Mouse (Mus musculus): ENCODE measurements at regions not wholly inside any gene's neighbourhood (a gene's known extent, or its start where the extent isn't known, plus 50 kb on each side); places are given as distances from the start of the nearest gene placed in this dataset.

DNA sequence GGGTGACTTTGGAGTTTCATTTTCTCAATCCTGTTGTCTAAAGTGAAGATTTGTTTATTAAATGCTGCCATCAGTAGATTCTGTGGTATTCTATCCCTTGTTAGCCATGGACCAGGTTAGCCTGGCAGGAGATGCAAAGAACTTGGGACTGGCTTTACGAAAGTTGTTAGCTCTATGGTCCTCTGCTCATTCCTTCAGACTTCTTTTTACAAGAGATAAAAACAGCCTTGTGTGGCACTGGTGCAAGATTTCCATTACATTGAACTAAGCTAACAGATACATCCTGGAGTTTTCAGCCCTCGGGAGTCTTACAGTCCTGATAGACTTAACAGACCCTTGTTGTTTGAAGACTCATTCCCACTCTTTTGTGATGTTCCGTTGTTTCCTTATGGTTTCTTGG is 108.1 kb upstream of the Pum3 start:
- Histone ChIP-seq H3K9me3 (ENCODE audit: control insufficient read depth, insufficient read depth, low read depth, low read length) (no peaks in the 10 kb centered on the region), H3K4me1 (ENCODE audit: control insufficient read depth in 2 of 2, insufficient read depth in 2 of 2, low read length in 2 of 2, poor library complexity in 1 of 2) (no peaks in the 10 kb centered on the region), H3K36me3 (ENCODE audit: control insufficient read depth, insufficient read depth, low read length, poor library complexity, severe bottlenecking) (no peaks in the 10 kb centered on the region), H3K27ac (ENCODE audit: insufficient read depth, low read depth, low read length, poor library complexity, severe bottlenecking) (no peak overlapping the region), H3K4me3 (ENCODE audit: insufficient read depth in 1 of 2, low read depth in 1 of 2, low read length in 2 of 2, poor library complexity in 1 of 2, severe bottlenecking in 1 of 2) (no peak overlapping the region), H3K9ac (ENCODE audit: insufficient read depth, low read depth, low read length, poor library complexity, severe bottlenecking) (no peak overlapping the region)
- in situ Hi-C loops (cut with MboI; ENCODE audit: low sequenced_read_pairs in 2 of 2, unreplicated experiment in 2 of 2) = no loop called here
- no peak for TF ChIP-seq HCFC1 (IDR thresholded peaks at IDR 0.05; ENCODE audit: borderline replicate concordance, insufficient read depth, low read length)
- no peak for DNase-seq (ENCODE audit: low read depth, low spot score)

DNA sequence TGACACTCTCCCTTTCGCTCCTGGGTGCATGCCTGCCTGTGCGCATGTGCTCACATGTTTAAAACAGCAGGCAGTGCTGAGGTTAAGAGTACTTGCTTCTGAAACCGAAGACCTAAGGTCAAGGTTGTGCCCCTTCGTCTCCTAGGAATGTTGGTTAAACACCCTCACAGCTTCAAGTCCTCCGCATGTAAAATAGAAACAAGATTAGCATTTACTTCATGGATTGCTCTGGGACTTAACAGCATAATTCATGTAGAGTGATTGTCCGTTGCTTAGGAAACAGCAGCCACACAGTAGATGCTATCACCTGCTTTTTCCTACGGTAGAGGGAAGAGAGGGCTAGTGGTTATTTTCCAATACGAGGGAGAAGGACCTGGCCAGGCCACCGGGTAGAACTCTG is 107.4 kb upstream of the Pum3 start:
- Histone ChIP-seq H3K4me1 (ENCODE audit: control insufficient read depth in 2 of 2, insufficient read depth in 2 of 2, low read length in 2 of 2, poor library complexity in 1 of 2) (no peaks in the 10 kb centered on the region), H3K27ac (ENCODE audit: insufficient read depth, low read depth, low read length, poor library complexity, severe bottlenecking) (no peak overlapping the region), H3K9ac (ENCODE audit: insufficient read depth, low read depth, low read length, poor library complexity, severe bottlenecking) (no peak overlapping the region), H3K4me3 (ENCODE audit: insufficient read depth in 1 of 2, low read depth in 1 of 2, low read length in 2 of 2, poor library complexity in 1 of 2, severe bottlenecking in 1 of 2) (no peak overlapping the region), H3K36me3 (ENCODE audit: control insufficient read depth, insufficient read depth, low read length, poor library complexity, severe bottlenecking) (no peaks in the 10 kb centered on the region), H3K9me3 (ENCODE audit: control insufficient read depth, insufficient read depth, low read depth, low read length) (no peaks in the 10 kb centered on the region)
- DNase-seq (ENCODE audit: low read depth, low spot score) = no peak
- in situ Hi-C loops (cut with MboI; ENCODE audit: low sequenced_read_pairs in 2 of 2, unreplicated experiment in 2 of 2) = no loop called here
- TF ChIP-seq ZC3H11A (IDR thresholded peaks at IDR 0.05; ENCODE audit: borderline replicate concordance, low read depth, low read length) (no peak), HCFC1 (IDR thresholded peaks at IDR 0.05; ENCODE audit: borderline replicate concordance, insufficient read depth, low read length) (no peak), MAFK (IDR thresholded peaks at IDR 0.05; ENCODE audit: insufficient read depth, low read depth, low read length) (no peak), ZNF384 (IDR thresholded peaks at IDR 0.05; ENCODE audit: low read depth, low read length) (no peak), CHD2 (IDR thresholded peaks at IDR 0.05; ENCODE audit: low read depth, low read length) (no peak)

DNA sequence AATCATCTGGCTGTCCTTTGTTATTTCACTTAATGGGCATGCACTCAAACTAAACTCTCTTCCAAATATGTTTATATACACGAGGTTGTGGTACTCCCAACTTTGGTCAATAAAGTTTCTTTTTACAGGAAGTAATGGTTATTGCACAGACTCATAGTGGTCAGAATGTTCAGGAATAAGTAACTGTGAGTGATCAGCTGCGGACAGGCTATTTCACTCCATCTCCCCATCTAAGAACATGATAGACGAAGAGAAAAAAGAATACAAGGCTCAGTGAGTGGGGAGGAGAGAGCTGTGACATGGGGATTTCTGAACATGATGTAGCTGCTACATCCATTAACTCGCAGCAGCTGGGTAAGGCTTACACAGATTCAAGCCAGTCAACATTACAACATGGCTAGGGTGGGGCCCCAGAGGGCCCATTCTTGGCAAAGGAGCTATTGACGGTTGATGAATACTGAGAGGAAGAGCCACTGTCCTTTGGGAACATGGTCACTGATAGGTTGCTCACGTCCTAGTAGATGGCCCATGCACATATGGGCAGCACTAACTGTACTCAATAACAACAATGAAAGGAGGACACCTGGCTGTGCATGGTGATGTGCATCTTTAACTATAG is 98.4 kb upstream of the Pum3 start:
- Histone ChIP-seq H3K4me3 (ENCODE audit: insufficient read depth in 1 of 2, low read depth in 1 of 2, low read length in 2 of 2, poor library complexity in 1 of 2, severe bottlenecking in 1 of 2) (no peak overlapping the region), H3K4me1 (ENCODE audit: control insufficient read depth in 2 of 2, insufficient read depth in 2 of 2, low read length in 2 of 2, poor library complexity in 1 of 2) (no peaks in the 10 kb centered on the region), H3K9me3 (ENCODE audit: control insufficient read depth, insufficient read depth, low read depth, low read length) (no peaks in the 10 kb centered on the region), H3K27ac (ENCODE audit: insufficient read depth, low read depth, low read length, poor library complexity, severe bottlenecking) (no peak overlapping the region), H3K9ac (ENCODE audit: insufficient read depth, low read depth, low read length, poor library complexity, severe bottlenecking) (no peak overlapping the region), H3K36me3 (ENCODE audit: control insufficient read depth, insufficient read depth, low read length, poor library complexity, severe bottlenecking) (no peaks in the 10 kb centered on the region)
- TF ChIP-seq HCFC1 (IDR thresholded peaks at IDR 0.05; ENCODE audit: borderline replicate concordance, insufficient read depth, low read length) (no peak), ZC3H11A (IDR thresholded peaks at IDR 0.05; ENCODE audit: borderline replicate concordance, low read depth, low read length) (no peak), ZNF384 (IDR thresholded peaks at IDR 0.05; ENCODE audit: low read depth, low read length) (no peak), MAFK (IDR thresholded peaks at IDR 0.05; ENCODE audit: insufficient read depth, low read depth, low read length) (no peak), CHD2 (IDR thresholded peaks at IDR 0.05; ENCODE audit: low read depth, low read length) (no peak)
- in situ Hi-C loops (cut with MboI; ENCODE audit: low sequenced_read_pairs in 2 of 2, unreplicated experiment in 2 of 2) = no loop called here
- no peak for DNase-seq (ENCODE audit: low read depth, low spot score)

DNA sequence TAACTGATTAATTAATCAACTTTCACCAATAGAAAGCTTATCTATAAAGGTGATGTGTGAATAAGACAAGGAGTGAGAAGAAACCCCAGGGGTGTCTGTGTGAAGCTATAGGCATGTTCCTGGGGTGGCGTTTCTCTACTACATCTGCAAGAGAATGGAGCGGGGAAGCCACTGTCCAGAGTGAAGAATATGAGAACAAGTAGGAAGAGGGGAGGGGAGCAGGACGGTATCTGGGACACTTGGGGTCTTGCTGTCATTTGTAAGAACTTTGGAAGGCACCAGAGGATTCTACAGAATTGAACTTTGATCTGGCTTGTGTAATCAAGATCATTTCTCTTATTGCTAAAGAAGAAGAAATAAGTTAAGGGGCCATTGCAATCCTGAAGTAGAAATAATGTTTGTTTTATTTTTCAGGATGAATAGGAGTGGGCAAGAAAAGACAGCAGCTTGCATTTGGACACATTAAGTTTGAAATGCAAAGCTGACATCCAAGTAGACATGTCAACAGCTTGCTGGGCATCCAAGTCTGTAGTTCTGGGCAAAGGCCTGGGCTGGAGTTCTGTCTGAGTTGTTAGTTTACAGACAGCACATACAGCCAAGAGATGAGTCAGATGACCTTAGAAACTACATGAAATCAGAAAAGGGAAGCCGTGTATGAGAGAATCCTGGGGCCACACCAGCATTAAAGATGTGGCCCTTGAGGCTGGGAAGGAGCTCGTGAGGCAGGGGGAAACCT is 89.9 kb upstream of the Pum3 start:
- Histone ChIP-seq H3K9ac (ENCODE audit: insufficient read depth, low read depth, low read length, poor library complexity, severe bottlenecking) (no peak overlapping the region), H3K27ac (ENCODE audit: insufficient read depth, low read depth, low read length, poor library complexity, severe bottlenecking) (no peak overlapping the region), H3K4me3 (ENCODE audit: insufficient read depth in 1 of 2, low read depth in 1 of 2, low read length in 2 of 2, poor library complexity in 1 of 2, severe bottlenecking in 1 of 2) (no peak overlapping the region), H3K36me3 (ENCODE audit: control insufficient read depth, insufficient read depth, low read length, poor library complexity, severe bottlenecking) (no peaks in the 10 kb centered on the region), H3K4me1 (ENCODE audit: control insufficient read depth in 2 of 2, insufficient read depth in 2 of 2, low read length in 2 of 2, poor library complexity in 1 of 2) (no peaks in the 10 kb centered on the region), H3K9me3 (ENCODE audit: control insufficient read depth, insufficient read depth, low read depth, low read length) (0 out of 2 replicates have a peak, but pooled peaks cover 3% of the 10 kb centered on the region)
- no peak for DNase-seq (ENCODE audit: low read depth, low spot score)
- in situ Hi-C loops (cut with MboI; ENCODE audit: low sequenced_read_pairs in 2 of 2, unreplicated experiment in 2 of 2) = no loop called here
- no peak for TF ChIP-seq HCFC1 (IDR thresholded peaks at IDR 0.05; ENCODE audit: borderline replicate concordance, insufficient read depth, low read length)
- no peak for TF ChIP-seq CHD2 (IDR thresholded peaks at IDR 0.05; ENCODE audit: low read depth, low read length)
- no peak for TF ChIP-seq ZNF384 (IDR thresholded peaks at IDR 0.05; ENCODE audit: low read depth, low read length)
- no peak for TF ChIP-seq ZC3H11A (IDR thresholded peaks at IDR 0.05; ENCODE audit: borderline replicate concordance, low read depth, low read length)
- TF ChIP-seq MAFK (IDR thresholded peaks at IDR 0.05; ENCODE audit: insufficient read depth, low read depth, low read length) = no peak
